Mouse (Mus musculus): ENCODE data around the gene Ep400. TPM values are rescaled to one million over a fixed set of nuclear protein-coding genes. Genes with fewer than 3 reads are reported as not detected.

The Ep400 gene
- polyA plus RNA-seq, 1 experiment from 2014 or later: 51.6 TPM

Small RNA genes within 50 kb of the gene (microRNA-seq; reads per million reads assigned to microRNA genes)
- gene Mir7026: 1.6 reads per million

Other genes with a start within 250 kb of the Ep400 start
- gene Galnt9, start 226.4 kb downstream of the Ep400 start, polyA plus RNA-seq (2014; fragmentation: Nextera tagmentation; extraction: Ambion mirVana): 0.86 and 1.2 TPM in 2 replicates
- gene Noc4l, start 117.3 kb downstream of the Ep400 start, polyA plus RNA-seq (2014; fragmentation: Nextera tagmentation; extraction: Ambion mirVana): 47.8 and 49.7 TPM in 2 replicates
- 19.4 and 26.1 TPM in 2 replicates for gene Ddx51, start 117.3 kb downstream of the Ep400 start, polyA plus RNA-seq (2014; fragmentation: Nextera tagmentation; extraction: Ambion mirVana)
- gene Pus1, start 9.9 kb upstream of the Ep400 start, polyA plus RNA-seq (2014; fragmentation: Nextera tagmentation; extraction: Ambion mirVana): 20.2 and 21.9 TPM in 2 replicates
- gene Ulk1, start 39.4 kb upstream of the Ep400 start, polyA plus RNA-seq (2014; fragmentation: Nextera tagmentation; extraction: Ambion mirVana): 27.7 and 28.4 TPM in 2 replicates
- 26.6 and 28.4 TPM in 2 replicates for gene Hscb, start 69.1 kb upstream of the Ep400 start, polyA plus RNA-seq (2014; fragmentation: Nextera tagmentation; extraction: Ambion mirVana)
- gene Chek2, start 69.3 kb upstream of the Ep400 start, polyA plus RNA-seq (2014; fragmentation: Nextera tagmentation; extraction: Ambion mirVana): 32.1 and 32.9 TPM in 2 replicates
- gene Ttc28, start 109.1 kb upstream of the Ep400 start, polyA plus RNA-seq (2014; fragmentation: Nextera tagmentation; extraction: Ambion mirVana): 16.9 and 17.8 TPM in 2 replicates